10 mouse cellular contexts compared by ENCODE assay signal in the genomic region with DNA sequence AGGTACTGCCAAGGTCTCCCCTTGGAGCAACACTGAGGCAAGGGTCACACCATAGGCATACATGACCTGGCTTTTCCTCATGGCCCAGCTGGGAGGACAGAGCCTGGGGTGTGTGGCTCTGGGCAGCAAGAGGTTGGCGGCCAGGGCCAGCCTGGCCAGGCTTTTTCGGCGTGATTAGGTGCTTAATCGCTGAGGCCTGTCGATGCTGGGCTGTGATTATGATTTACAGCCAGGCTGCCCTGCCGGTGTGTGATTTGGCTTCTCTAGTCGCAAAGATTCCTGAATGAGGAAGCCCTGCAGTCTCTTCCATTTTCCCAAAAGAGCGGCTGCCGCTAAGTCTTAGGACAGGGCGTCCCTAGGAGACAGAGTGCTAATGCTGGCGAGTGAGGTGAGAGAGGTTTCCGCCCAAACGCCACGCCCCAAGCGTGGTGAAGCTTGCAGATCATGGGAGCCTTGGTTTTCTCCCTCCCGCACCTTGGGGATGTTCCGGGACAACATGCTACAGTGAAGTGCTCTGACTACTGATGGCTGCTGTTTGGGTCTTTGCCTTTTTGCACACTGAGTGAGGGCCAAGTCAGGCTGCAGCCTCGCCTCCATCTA. TPM values are rescaled to one million over a fixed set of nuclear protein-coding genes. Genes with fewer than 3 reads are reported as not detected.
DNase-seq lines count a peak whose midpoint lies in the region; ATAC-seq and TF ChIP-seq lines count a peak whose summit lies in the region.
"Had no signal": no experiment of that assay in that cellular context is flagged by ENCODE, and none has a peak within 500 bp of the region (broad histone marks: within the 10 kb centered on the region; RNA-seq: fewer than 3 reads in every experiment).

No protein-coding gene starts in this region.

- no peaks in the 10 kb centered on the region for H3K36me3 ChIP-seq in lung, embryonic 15.5 days
- H3K36me3 ChIP-seq in intestine, embryonic 16.5 days (ENCODE audit: control insufficient read depth, insufficient read depth, low read length) = no peaks in the 10 kb centered on the region
- H3K36me3 ChIP-seq in neural tube, embryonic 15.5 days = peaks cover 25% of the 10 kb centered on the region

- no peak for TF ChIP-seq POLR2A in cerebellum, adult 2 months (IDR thresholded peaks at IDR 0.05; ENCODE audit: borderline replicate concordance, insufficient read depth, low read length)
- TF ChIP-seq POLR2A in lung, adult 2 months (IDR thresholded peaks at IDR 0.05; ENCODE audit: borderline replicate concordance, extremely low read depth, low read depth, low read length) = no peak

- H3K4me2 ChIP-seq in lung, embryonic 15.5 days = peak overlapping the region; percentile 29; the same call in 1 of the 2 replicates
- H3K4me2 ChIP-seq in intestine, embryonic 16.5 days (ENCODE audit: low read depth, low read length) = peak overlapping the region; percentile 34
- peak overlapping the region; percentile 32 for H3K4me2 ChIP-seq in neural tube, embryonic 15.5 days

- 9% methylated on average over 18 of the region's 18 CpGs for WGBS in cerebellum, adult 2 months
- 4% methylated on average over 18 of the region's 18 CpGs for WGBS in lung, embryonic 15.5 days
- WGBS in intestine, embryonic 16.5 days = 8% methylated on average over 18 of the region's 18 CpGs
- WGBS in neural tube, embryonic 15.5 days = 7% methylated on average over 18 of the region's 18 CpGs
- 8% methylated on average over 18 of the region's 18 CpGs for WGBS in lung, adult 2 months

- no peak for ATAC-seq in lung, embryonic 15.5 days (ENCODE audit: borderline replicate concordance, extremely low read depth, low FRiP score, low TSS enrichment)
- no peak for ATAC-seq in intestine, embryonic 16.5 days
- no peak for ATAC-seq in neural tube, embryonic 15.5 days (ENCODE audit: low FRiP score)
- no peak for ATAC-seq in erythroblast, adult 5-6 weeks (replicated peaks; ENCODE audit: low FRiP score, poor library complexity, severe bottlenecking)

- TF ChIP-seq CTCF in cerebellum, adult 2 months (IDR thresholded peaks at IDR 0.05; ENCODE audit: borderline replicate concordance, insufficient read depth, low read depth, low read length) = no peak
- no peak for TF ChIP-seq CTCF in lung, adult 2 months (IDR thresholded peaks at IDR 0.05; ENCODE audit: insufficient read depth, low read length)

- H3K27me3 ChIP-seq in cerebellum, adult 2 months (ENCODE audit: control insufficient read depth, insufficient read depth, low read length) = no peaks in the 10 kb centered on the region
- peaks cover 46% of the 10 kb centered on the region for H3K27me3 ChIP-seq in lung, embryonic 15.5 days
- peaks cover 28% of the 10 kb centered on the region for H3K27me3 ChIP-seq in intestine, embryonic 16.5 days (replicated peaks; ENCODE audit: control insufficient read depth, insufficient read depth, low read length)
- no peaks in the 10 kb centered on the region; the same call in none of the 2 replicates for H3K27me3 ChIP-seq in neural tube, embryonic 15.5 days (replicated peaks)

- no peak for DNase-seq in cerebellum, adult 2 months
- DNase-seq in cerebellum, adult 8-10 months = no peak
- no peak for DNase-seq in lung, postnatal 25 days (ENCODE audit: low spot score)
- DNase-seq in lung, adult 2 months = no peak
- DNase-seq: kidney, adult 18-20 months; lung, postnatal 14 days had no signal

- peaks cover 13% of the 10 kb centered on the region for H3K4me1 ChIP-seq in cerebellum, adult 2 months (ENCODE audit: control insufficient read depth, insufficient read depth, low read length)
- peaks cover 19% of the 10 kb centered on the region for H3K4me1 ChIP-seq in lung, embryonic 15.5 days
- H3K4me1 ChIP-seq in intestine, embryonic 16.5 days (ENCODE audit: control insufficient read depth, insufficient read depth, low read length) = peaks cover 27% of the 10 kb centered on the region
- H3K4me1 ChIP-seq in neural tube, embryonic 15.5 days = peaks cover 41% of the 10 kb centered on the region
- no peaks in the 10 kb centered on the region for H3K4me1 ChIP-seq in lung, adult 2 months (ENCODE audit: control insufficient read depth, insufficient read depth, low read length)

- H3K9ac ChIP-seq in lung, embryonic 15.5 days = no peak overlapping the region
- H3K9ac ChIP-seq in intestine, embryonic 16.5 days (ENCODE audit: low read depth, low read length) = peak overlapping the region; percentile 21; the same call in 1 of the 2 replicates
- 0 out of 2 replicates have a peak overlapping the region, but pooled peaks have one; percentile 2 for H3K9ac ChIP-seq in neural tube, embryonic 15.5 days (replicated peaks)

- H3K27ac ChIP-seq in cerebellum, adult 2 months (ENCODE audit: insufficient read depth, low read length) = no peak overlapping the region
- no peak overlapping the region for H3K27ac ChIP-seq in lung, embryonic 15.5 days
- no peak overlapping the region for H3K27ac ChIP-seq in intestine, embryonic 16.5 days (ENCODE audit: low read length)
- no peak overlapping the region; the same call in 1 of the 2 replicates for H3K27ac ChIP-seq in neural tube, embryonic 15.5 days (replicated peaks)

- no peaks in the 10 kb centered on the region for H3K9me3 ChIP-seq in lung, embryonic 15.5 days
- H3K9me3 ChIP-seq in intestine, embryonic 16.5 days (ENCODE audit: control insufficient read depth, low read length) = no peaks in the 10 kb centered on the region
- no peaks in the 10 kb centered on the region for H3K9me3 ChIP-seq in neural tube, embryonic 15.5 days (replicated peaks)

- peak overlapping the region; percentile 12 for H3K4me3 ChIP-seq in cerebellum, adult 2 months (replicated peaks; ENCODE audit: insufficient read depth, low read depth, low read length)
- 0 out of 2 replicates have a peak overlapping the region, but pooled peaks have one; percentile 3 for H3K4me3 ChIP-seq in lung, embryonic 15.5 days
- no peak overlapping the region for H3K4me3 ChIP-seq in intestine, embryonic 16.5 days (ENCODE audit: low read length)
- no peak overlapping the region for H3K4me3 ChIP-seq in neural tube, embryonic 15.5 days (replicated peaks)
- no peak overlapping the region for H3K4me3 ChIP-seq in lung, adult 2 months (replicated peaks; ENCODE audit: extremely low read depth, low read depth, low read length)

RNA-seq across cellular contexts. Expression of gene Vstm2l, which starts 26.2 kb away (rescaled TPM):
- polyA plus RNA-seq in cerebellum, adult 2 months (2012; rRNA removed) = 46.0 and 50.0 TPM in 2 replicates
- 0.17 TPM in 1 of 2 replicates, not detected in the other for polyA plus RNA-seq in lung, embryonic 15.5 days (2015; fragmentation: Nextera tagmentation; extraction: Ambion mirVana)
- 0.10 TPM in 1 of 2 replicates, not detected in the other for polyA plus RNA-seq in intestine, embryonic 16.5 days (2015; fragmentation: Nextera tagmentation; extraction: Ambion mirVana)
- 31.2 and 42.9 TPM in 2 replicates for polyA plus RNA-seq in neural tube, embryonic 15.5 days (2015; fragmentation: Nextera tagmentation; extraction: Ambion mirVana)
- not detected in 2 replicates for total RNA-seq in erythroblast, adult 5-6 weeks (2015; ENCODE audit: low replicate concordance)
- not detected in 2 replicates for total RNA-seq in erythroblast, adult 5-6 weeks (2017; ENCODE audit: low replicate concordance)
- not detected in 2 replicates for polyA plus RNA-seq in lung, adult 2 months (2012; rRNA removed)

Comparison
In these comparisons a context has a peak if more than half of its experiments do, and no peak if none do; other contexts are left out.
1. H3K4me3 ChIP-seq: peak in cerebellum, adult 2 months (single experiment) and lung, embryonic 15.5 days (single experiment); none in intestine, embryonic 16.5 days (single experiment), neural tube, embryonic 15.5 days (single experiment) and lung, adult 2 months (single experiment).
2. RNA of gene Vstm2l, which starts 26.2 kb away (polyA plus RNA-seq): 46.0 to 50.0 TPM in cerebellum, adult 2 months and 31.2 to 42.9 TPM in neural tube, embryonic 15.5 days; 0.17 TPM in lung, embryonic 15.5 days, 0.10 TPM in intestine, embryonic 16.5 days and not detected in lung, adult 2 months; every median in the first group is over 10 times any median in the second.
3. Peak in every context shown above with its lines, with median percentiles within 50 percentile points of each other: H3K4me2 ChIP-seq.